Mouse (Mus musculus) left cerebral cortex, postnatal 36 days (tissue): ENCODE results near the gene Sema3c. TPM values are rescaled to one million over a fixed set of nuclear protein-coding genes. Genes with fewer than 3 reads are reported as not detected.

Experiments
- DNase-seq, 2 experiments: peaks; one replicate each; pipeline ENCODE4 v3.0.0; 2021 to 2022; ENCODE audit warnings: low spot score in 2 of 2, mixed read lengths in 1 of 2
- intact Hi-C: fragments of 180-260 bp; cut with DNase I; formaldehyde crosslinking; loops from one replicate; pipeline ENCODE4 v1.15.1; 2025
- total RNA-seq, 2 experiments: library from RNA; stranded (reverse); gene quantifications; 2 replicates each; pipeline ENCODE4 v1.2.3; 2021

Sema3c gene
- total RNA-seq, 2 experiments from 2014 or later, result 18.5 to 19.6 TPM

- intact Hi-C loops, result no loop called here
- no peak for DNase-seq
These were observed 174.2 kb downstream of the Sema3c start for GRCm38 (mm10) chr5:17748293-17748692.

GRCm38 (mm10) chr5:17753471-17754005, 179.5 kb downstream of the Sema3c start:
- no peak for DNase-seq
- intact Hi-C loops, result no loop called here

- intact Hi-C loops, result loop anchor here (5.0 kb wide), 2 partner anchors 194 to 829 kb away; partner anchors contain the start of gene Sema3c
- no peak for DNase-seq
These were observed 192.1 kb downstream of the Sema3c start for GRCm38 (mm10) chr5:17766006-17766677.

DNA sequence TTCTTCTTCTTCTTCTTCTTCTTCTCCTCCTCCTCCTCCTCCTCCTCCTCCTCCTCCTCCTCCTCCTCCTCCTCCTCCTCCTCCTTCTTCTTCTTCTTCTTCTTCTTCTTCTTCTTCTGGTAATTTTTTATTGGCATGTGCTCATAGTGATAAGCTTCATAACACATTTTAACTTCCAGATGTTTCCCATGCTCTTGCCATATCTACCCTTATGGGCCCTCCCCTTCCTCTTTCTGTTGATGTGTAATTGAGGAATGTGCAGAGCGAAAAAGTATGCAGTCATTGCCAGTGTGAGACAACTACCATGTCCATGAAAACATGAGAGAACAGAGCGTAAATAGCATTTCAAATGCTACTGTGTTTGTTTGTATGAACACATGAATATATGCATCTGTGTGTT, 196.2 kb downstream of the Sema3c start:
- intact Hi-C loops, result no loop called here
- DNase-seq, result no peak

- intact Hi-C loops, result no loop called here
- DNase-seq, result no peak
These were observed 202.5 kb downstream of the Sema3c start for GRCm38 (mm10) chr5:17776571-17776970.

Other genes starting within 250 kb of the Sema3c start
- not detected for gene Speer4f2, start 201.1 kb upstream of the Sema3c start, total RNA-seq
- not detected for gene Speer4f1, start 98.2 kb upstream of the Sema3c start, total RNA-seq